Mouse (Mus musculus) adrenal gland, adult 18-20 months (tissue): ENCODE results near the gene Mmp15. TPM values are rescaled to one million over a fixed set of nuclear protein-coding genes. Genes with fewer than 3 reads are reported as not detected.

ENCODE experiments used
- DNase-seq, 2 experiments: peaks; one replicate each; pipeline ENCODE4 v3.0.0; 2021 to 2022; ENCODE audit warnings: low spot score in 2 of 2
- long read RNA-seq, 2 experiments: library from polyadenylated mRNA; stranded (forward); transcript quantifications; one replicate each; pipeline ENCODE4 v2.0.0; 2021
- total RNA-seq, 2 experiments: library from RNA; stranded (reverse); gene quantifications; 1 replicate in 1 of 2; 2 replicates in 1 of 2; pipeline ENCODE4 v1.2.3; 2021

Gene Mmp15
- 1 to 10 TPM; 5.6 to 8.9 TPM for total RNA-seq
- long read RNA-seq, experiment 1, full-length matches to known transcripts: 6 of 18 reads
- long read RNA-seq, experiment 1, partial matches to known transcripts: 11 of 18 reads
- long read RNA-seq, experiment 1, other reads (novel, unspliced or antisense): 1 of 18 reads
- long read RNA-seq, experiment 2, partial matches to known transcripts: 2 of 7 reads
- long read RNA-seq, experiment 2, other reads (novel, unspliced or antisense): 5 of 7 reads

GRCm38 (mm10) chr8:95352151-95352870, at the start of gene Mmp15:
Gene Mmp15 (plus strand): TSS chr8:95352268.
- DNase-seq: peak; percentile 67 to 70

- DNase-seq: no peak
Measured at GRCm38 (mm10) chr8:95302410-95302809, 49.7 kb upstream of the Mmp15 start.

DNA sequence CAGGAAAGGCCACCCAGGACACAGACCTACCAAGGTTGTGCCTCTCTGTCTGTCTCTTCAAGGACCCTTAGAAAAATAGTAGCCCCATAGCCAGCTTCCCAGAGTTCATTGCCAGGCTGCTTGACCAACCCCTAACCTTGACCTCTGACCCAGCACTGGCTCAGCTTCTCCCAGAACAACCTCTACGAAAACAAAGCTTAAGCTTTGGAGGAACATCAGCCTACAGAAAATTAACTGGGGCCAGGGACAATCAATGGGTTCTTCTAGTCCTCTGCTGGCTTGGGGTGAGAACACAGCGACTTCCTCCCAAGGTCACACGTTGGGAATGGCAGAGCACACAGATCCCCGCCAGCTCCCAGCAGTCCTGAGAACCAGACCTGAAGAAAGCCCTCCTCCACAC, 46.5 kb upstream of the Mmp15 start:
- DNase-seq: no peak

- DNase-seq: no peak
Measured at GRCm38 (mm10) chr8:95306431-95306830, 45.6 kb upstream of the Mmp15 start, which contains the start of gene Cngb1. Gene Cngb1 (minus strand): TSS chr8:95306585.

DNA sequence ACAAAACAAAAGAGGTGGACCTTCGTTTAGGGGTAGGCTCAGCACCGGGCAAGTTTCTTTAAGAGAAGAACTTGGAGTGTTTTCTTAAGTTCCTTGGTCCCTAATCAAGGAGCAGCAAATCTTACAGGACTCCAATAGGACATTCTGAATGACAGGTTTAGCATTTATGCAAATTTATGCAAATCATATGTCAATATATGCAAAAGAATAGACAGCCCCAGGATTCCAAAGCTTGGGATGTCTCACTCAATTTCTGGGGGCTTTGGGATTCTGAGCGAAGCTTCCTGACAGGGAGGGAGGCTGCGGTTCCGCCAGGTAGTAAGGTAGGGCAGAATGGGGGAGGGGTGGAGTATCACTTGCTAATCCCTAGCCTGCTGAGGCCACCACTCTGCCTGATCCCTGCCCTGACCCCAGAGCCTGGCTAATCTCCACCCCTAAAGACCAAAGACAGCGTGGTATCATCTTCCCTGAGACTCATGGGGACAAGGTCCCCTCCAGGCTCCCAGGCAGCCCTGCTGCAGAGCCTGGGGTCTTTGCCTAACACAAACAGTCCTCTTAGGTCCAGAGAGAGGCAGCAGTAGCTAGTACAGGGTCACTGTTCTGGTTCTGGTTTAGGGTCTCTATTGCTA, 41.6 kb upstream of the Mmp15 start, which contains the start of gene Tepp:
Tepp (plus strand) TSS at position 225 of the 629 bp plus-strand sequence.
- no peak for DNase-seq

GRCm38 (mm10) chr8:95312836-95313235, 39.2 kb upstream of the Mmp15 start:
- DNase-seq: peak; percentile 52 to 53

DNA sequence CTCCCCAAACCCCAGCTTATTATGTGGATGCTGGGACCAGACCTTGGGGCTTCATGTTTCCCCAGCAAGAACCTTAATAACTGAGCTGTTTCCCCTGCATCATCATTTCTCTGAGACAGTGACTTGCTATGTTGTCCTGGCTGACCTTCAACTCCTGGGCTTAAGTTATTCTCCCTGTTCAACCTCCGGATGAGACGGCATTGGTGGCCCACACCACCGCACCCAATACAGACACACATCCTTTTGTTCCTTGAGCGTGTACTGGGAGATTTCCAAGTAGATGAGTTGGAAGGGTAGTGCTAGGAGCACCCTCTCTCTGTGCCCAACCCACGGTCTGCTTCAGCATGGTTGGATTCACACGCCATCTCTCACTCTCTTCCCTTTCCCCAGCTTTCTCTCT, 38.2 kb upstream of the Mmp15 start:
- no peak for DNase-seq

DNA sequence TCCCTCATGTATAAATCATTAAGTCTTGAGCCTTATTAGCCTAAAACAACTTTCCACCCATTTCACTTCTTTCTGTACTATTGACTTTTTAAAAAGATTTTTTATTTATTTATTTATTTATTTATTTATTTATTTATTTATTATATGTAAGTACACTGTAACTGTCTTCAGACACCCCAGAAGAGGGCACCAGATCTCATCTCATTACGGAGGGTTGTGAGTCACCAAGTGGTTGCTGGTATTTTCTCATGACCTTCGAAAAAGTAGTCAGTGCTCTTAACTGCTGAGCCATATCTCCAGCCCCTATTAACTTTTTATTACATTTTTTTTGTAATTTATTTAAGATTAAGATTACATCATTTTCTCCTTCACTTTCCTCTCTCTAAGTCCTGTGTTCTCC, 37.4 kb upstream of the Mmp15 start:
- DNase-seq: no peak

DNA sequence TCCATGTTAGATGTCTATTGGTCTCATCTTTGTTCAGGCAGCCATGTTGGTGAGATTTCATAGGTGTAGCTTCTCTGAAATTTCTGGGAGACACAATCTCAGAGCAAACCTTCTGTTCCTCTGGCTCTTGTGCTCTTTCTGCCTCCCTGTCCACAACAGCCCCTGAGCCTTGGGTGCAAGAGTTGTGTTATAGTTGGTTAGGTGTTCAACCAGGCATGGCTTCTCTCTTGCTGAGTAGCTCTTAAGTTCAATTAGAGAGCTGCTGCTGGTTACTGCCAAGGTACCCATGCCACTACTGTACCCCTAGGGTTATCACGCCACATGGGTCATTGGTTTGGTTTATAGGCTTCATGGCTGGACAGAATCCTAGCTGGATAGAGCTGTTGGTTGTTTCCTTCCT, 36.7 kb upstream of the Mmp15 start:
- no peak for DNase-seq

- DNase-seq: peak; percentile 53 to 58
Measured at GRCm38 (mm10) chr8:95320224-95321139, 31.6 kb upstream of the Mmp15 start.

- DNase-seq: no peak
Measured at GRCm38 (mm10) chr8:95323201-95323600, 28.9 kb upstream of the Mmp15 start.

- no peak for DNase-seq
Measured at GRCm38 (mm10) chr8:95324646-95325045, 27.4 kb upstream of the Mmp15 start.

GRCm38 (mm10) chr8:95326822-95327221, 25.2 kb upstream of the Mmp15 start:
- DNase-seq: no peak

GRCm38 (mm10) chr8:95327866-95328465, 24.1 kb upstream of the Mmp15 start:
- no peak for DNase-seq

- no peak for DNase-seq
Measured at GRCm38 (mm10) chr8:95330367-95330766, 21.7 kb upstream of the Mmp15 start.

- no peak for DNase-seq
Measured at GRCm38 (mm10) chr8:95331156-95331719, 20.8 kb upstream of the Mmp15 start.

- peak; percentile 96 to 99 for DNase-seq
Measured at GRCm38 (mm10) chr8:95331720-95332436, 20.2 kb upstream of the Mmp15 start, which contains the start of the genes Zfp319 and Usb1. Gene Zfp319 (minus strand): TSS chr8:95331950. Gene Usb1 (plus strand): TSS chr8:95332284.

- DNase-seq: no peak
Measured at GRCm38 (mm10) chr8:95332437-95333199, 19.4 kb upstream of the Mmp15 start.

DNA sequence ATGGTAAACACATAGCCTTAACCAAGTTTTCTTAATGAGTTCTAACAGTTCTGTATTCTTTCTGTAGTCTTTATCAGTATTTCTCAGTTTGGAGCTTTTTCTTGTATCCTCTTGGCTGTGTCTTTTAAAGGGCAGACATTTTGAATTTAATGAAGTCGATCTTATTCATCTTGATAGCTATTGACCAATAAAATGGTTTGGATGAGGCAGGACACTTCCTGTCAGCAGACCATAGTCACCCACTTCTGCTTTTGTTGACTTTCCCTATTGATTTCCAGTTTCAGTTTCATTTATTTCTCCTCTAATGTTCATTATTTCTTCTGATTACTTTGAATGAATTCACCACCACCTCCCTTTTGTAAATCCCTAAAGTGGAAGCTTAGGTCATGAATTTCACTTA, 16.4 kb upstream of the Mmp15 start:
- DNase-seq: no peak
